Mouse (Mus musculus) bone marrow, adult 2 months (tissue): Measurements from ENCODE around the gene Fnip2.

Experiments
- CTCF ChIP-seq: fragments of 200-500 bp; IDR thresholded peaks from 2 replicates; pipeline ENCODE4 v1.5.1; 2011; ENCODE audit warnings: low read length, control low read depth; ENCODE audit not compliant: control insufficient read depth, insufficient read depth
- POLR2A ChIP-seq: fragments of 200-500 bp; IDR thresholded peaks from 2 replicates; pipeline ENCODE4 v1.6.1; 2011; ENCODE audit warnings: low read depth, mild to moderate bottlenecking, control low read depth, low read length, borderline replicate concordance; ENCODE audit not compliant: control insufficient read depth

- TF ChIP-seq POLR2A: no peak
- TF ChIP-seq CTCF: no peak
Observed at GRCm38 (mm10) chr3:79528451-79528850, 39.1 kb downstream of the Fnip2 start.
